Mouse (Mus musculus) brain, embryonic 14.5 days (tissue): Measurements from ENCODE around the gene Susd3.

Experiments used
- CTCF ChIP-seq: fragments of 200-500 bp; IDR thresholded peaks from 2 replicates; pipeline ENCODE4 v1.5.1; 2012; ENCODE audit warnings: inconsistent platforms, mild to moderate bottlenecking, moderate library complexity, borderline replicate concordance; ENCODE audit not compliant: insufficient read depth, insufficient read length; ENCODE audit errors: extremely low read depth
- POLR2A ChIP-seq: fragments of 200-500 bp; IDR thresholded peaks from 2 replicates; pipeline ENCODE4 v1.6.1; 2012; ENCODE audit warnings: mild to moderate bottlenecking, inconsistent platforms, borderline replicate concordance; ENCODE audit not compliant: poor library complexity, insufficient read depth, insufficient read length, severe bottlenecking; ENCODE audit errors: extremely low read depth

- TF ChIP-seq CTCF (no peak), POLR2A (no peak)
These were observed 33.4 kb downstream of the Susd3 start for GRCm38 (mm10) chr13:49215128-49215503.
